Mouse (Mus musculus) spleen, postnatal 10 days (tissue): ENCODE results near the gene Gpsm2.
"Not testable (repeated sequence)": the region's sequence is repeated elsewhere in the genome, so short reads cannot be mapped to it uniquely, and the experiment has no call there.

Experiments used
- DNase-seq, 2 experiments: peaks; one replicate each; pipeline ENCODE4 v3.0.0; 2021 to 2022; ENCODE audit warnings: low spot score in 2 of 2

The Gpsm2 gene

GRCm38 (mm10) chr3:108726413-108726812 is 4.3 kb upstream of the Gpsm2 start:
- DNase-seq: no peak

- DNase-seq: peak; percentile 19 to 56
These were observed 775 bp downstream of the Gpsm2 start for GRCm38 (mm10) chr3:108721076-108721991.

- DNase-seq: no peak
These were observed 2.3 kb downstream of the Gpsm2 start for GRCm38 (mm10) chr3:108719761-108720160.

- DNase-seq: no peak
These were observed 2.8 kb downstream of the Gpsm2 start for GRCm38 (mm10) chr3:108719357-108719756.

- peak in 1 of 2 experiments; percentile 24 for DNase-seq
These were observed 4.1 kb downstream of the Gpsm2 start for GRCm38 (mm10) chr3:108717896-108718502.

- no peak for DNase-seq
These were observed 7.3 kb downstream of the Gpsm2 start for GRCm38 (mm10) chr3:108714837-108715236.

- DNase-seq: no peak
These were observed 8.9 kb downstream of the Gpsm2 start for GRCm38 (mm10) chr3:108713065-108713675.

GRCm38 (mm10) chr3:108711296-108711695 is 10.8 kb downstream of the Gpsm2 start:
- no peak for DNase-seq

- no peak for DNase-seq
These were observed 19.3 kb downstream of the Gpsm2 start for GRCm38 (mm10) chr3:108702789-108703188.

- DNase-seq: no peak
These were observed 20.9 kb downstream of the Gpsm2 start for GRCm38 (mm10) chr3:108701256-108701655.

GRCm38 (mm10) chr3:108699786-108700185 is 22.3 kb downstream of the Gpsm2 start:
- DNase-seq: no peak

GRCm38 (mm10) chr3:108698662-108699061 is 23.4 kb downstream of the Gpsm2 start:
- DNase-seq: no peak

- no peak for DNase-seq
These were observed 27.8 kb downstream of the Gpsm2 start for GRCm38 (mm10) chr3:108694321-108694720.

GRCm38 (mm10) chr3:108689979-108690378 is 32.1 kb downstream of the Gpsm2 start:
- no peak for DNase-seq

- no peak for DNase-seq
These were observed 32.7 kb downstream of the Gpsm2 start for GRCm38 (mm10) chr3:108689446-108689845.

- DNase-seq: no peak
These were observed 33.1 kb downstream of the Gpsm2 start for GRCm38 (mm10) chr3:108689015-108689441.

GRCm38 (mm10) chr3:108685701-108686100 is 36.4 kb downstream of the Gpsm2 start:
- DNase-seq: no peak

GRCm38 (mm10) chr3:108683597-108683996 is 38.5 kb downstream of the Gpsm2 start:
- not testable (repeated sequence) for DNase-seq

- DNase-seq: no peak
These were observed 41.1 kb downstream of the Gpsm2 start for GRCm38 (mm10) chr3:108681004-108681403.

GRCm38 (mm10) chr3:108676616-108677015 is 45.5 kb downstream of the Gpsm2 start:
- no peak for DNase-seq

GRCm38 (mm10) chr3:108660941-108661340 is 61.2 kb downstream of the Gpsm2 start:
- DNase-seq: no peak

GRCm38 (mm10) chr3:108658612-108659011 is 63.5 kb downstream of the Gpsm2 start:
- DNase-seq: no peak

GRCm38 (mm10) chr3:108655486-108655885 is 66.6 kb downstream of the Gpsm2 start:
- no peak for DNase-seq
